Comparison of ENCODE assay signal across 11 mouse cellular contexts in the genomic region with DNA sequence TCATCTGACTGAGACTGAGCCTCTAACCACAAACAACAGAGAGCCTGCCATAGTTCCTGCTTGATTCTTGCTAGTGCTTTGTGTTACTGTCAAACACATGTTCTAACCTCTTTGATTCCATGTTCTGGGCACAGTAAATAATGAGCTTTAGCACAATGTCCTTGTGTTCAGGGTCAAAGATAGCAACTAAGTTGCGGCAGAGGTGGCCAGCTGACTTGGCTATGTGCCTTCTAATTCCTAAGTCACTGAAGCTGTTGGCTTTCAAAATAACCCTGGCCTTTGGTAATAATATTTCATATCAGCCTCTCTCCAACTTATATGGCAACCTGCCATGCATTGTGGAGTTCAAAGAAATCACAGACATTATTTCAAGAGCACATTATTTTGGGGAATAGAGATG.
DNase-seq lines count a peak whose midpoint lies in the region; ATAC-seq lines count a peak whose summit lies in the region.
"Had no signal": no experiment of that assay in that cellular context is flagged by ENCODE, and none has a peak within 500 bp of the region (broad histone marks: within the 10 kb centered on the region; RNA-seq: fewer than 3 reads in every experiment).

No protein-coding gene starts in this region.

- no peaks in the 10 kb centered on the region for H3K27me3 ChIP-seq in heart, embryonic 11.5 days (ENCODE audit: control insufficient read depth, insufficient read depth, low read length)
- no peaks in the 10 kb centered on the region for H3K27me3 ChIP-seq in hindbrain, embryonic 14.5 days (ENCODE audit: control insufficient read depth, insufficient read depth, low read length)
- H3K27me3 ChIP-seq: midbrain, embryonic 15.5 days had no signal

- DNase-seq in heart, adult 8-10 months (ENCODE audit: low spot score), result peak; percentile 48
- peak; percentile 87 for DNase-seq in Muller cell, postnatal 12 days (ENCODE audit: inconsistent ontology term)
- peak; percentile 74 to 79 for DNase-seq in adrenal gland, postnatal 36 days
- peak; percentile 37 for DNase-seq in kidney, adult 9 months
- no peak for DNase-seq in hindbrain, embryonic 14.5 days (ENCODE audit: low spot score)
- DNase-seq in right cerebral cortex, postnatal 36 days (ENCODE audit: low spot score in 2 of 2), result no peak
- DNase-seq: cerebellum, postnatal 36 days had no signal

- H3K36me3 ChIP-seq in heart, embryonic 11.5 days (ENCODE audit: control insufficient read depth, insufficient read depth, low read length), result no peaks in the 10 kb centered on the region
- no peaks in the 10 kb centered on the region for H3K36me3 ChIP-seq in hindbrain, embryonic 14.5 days (replicated peaks; ENCODE audit: control insufficient read depth, insufficient read depth)
- H3K36me3 ChIP-seq: midbrain, embryonic 15.5 days had no signal

- no peak overlapping the region for H3K27ac ChIP-seq in heart, embryonic 11.5 days (ENCODE audit: low read depth, low read length)
- no peak overlapping the region for H3K27ac ChIP-seq in hindbrain, embryonic 14.5 days
- H3K27ac ChIP-seq: midbrain, embryonic 15.5 days had no signal

- no peak overlapping the region for H3K9ac ChIP-seq in heart, embryonic 11.5 days (ENCODE audit: low read depth, low read length)
- no peak overlapping the region for H3K9ac ChIP-seq in hindbrain, embryonic 14.5 days
- H3K9ac ChIP-seq: midbrain, embryonic 15.5 days had no signal

- H3K4me3 ChIP-seq in heart, embryonic 11.5 days (ENCODE audit: low read depth, low read length), result no peak overlapping the region
- no peak overlapping the region for H3K4me3 ChIP-seq in hindbrain, embryonic 14.5 days (replicated peaks; ENCODE audit: low read length)
- H3K4me3 ChIP-seq: midbrain, embryonic 15.5 days had no signal

- H3K4me2 ChIP-seq in heart, embryonic 11.5 days, result no peak overlapping the region
- H3K4me2 ChIP-seq in hindbrain, embryonic 14.5 days (replicated peaks), result no peak overlapping the region
- H3K4me2 ChIP-seq: midbrain, embryonic 15.5 days had no signal

- no peaks in the 10 kb centered on the region for H3K4me1 ChIP-seq in heart, embryonic 11.5 days (ENCODE audit: control insufficient read depth, insufficient read depth, low read length)
- 0 out of 2 replicates have a peak, but pooled peaks cover 9% of the 10 kb centered on the region for H3K4me1 ChIP-seq in hindbrain, embryonic 14.5 days (replicated peaks; ENCODE audit: control insufficient read depth, insufficient read depth, low read length)

- no peaks in the 10 kb centered on the region for H3K9me3 ChIP-seq in heart, embryonic 11.5 days (replicated peaks; ENCODE audit: control insufficient read depth, low read length)
- no peaks in the 10 kb centered on the region for H3K9me3 ChIP-seq in hindbrain, embryonic 14.5 days (ENCODE audit: control insufficient read depth, low read length)
- H3K9me3 ChIP-seq: midbrain, embryonic 15.5 days had no signal

- 63% methylated on average over 1 of the region's 1 CpGs for WGBS in heart, embryonic 11.5 days (ENCODE audit: insufficient replicate concordance)
- WGBS in hindbrain, embryonic 14.5 days, result 39% methylated on average over 1 of the region's 1 CpGs

- no peak for ATAC-seq in heart, embryonic 11.5 days (replicated peaks; ENCODE audit: insufficient number of reproducible peaks, low FRiP score, low TSS enrichment)
- ATAC-seq in CD4-positive, CD25-positive, alpha-beta regulatory T cell, adult 4 months, result no peak
- no peak for ATAC-seq in hindbrain, embryonic 14.5 days (ENCODE audit: low FRiP score)
- ATAC-seq: midbrain, embryonic 15.5 days; Patski had no signal

Comparison
In these comparisons a context has a peak if more than half of its experiments do, and no peak if none do; other contexts are left out.
1. DNase-seq: peak in heart, adult 8-10 months (single experiment), Muller cell, postnatal 12 days (single experiment), adrenal gland, postnatal 36 days (2 of 2) and kidney, adult 9 months (single experiment); none in hindbrain, embryonic 14.5 days (single experiment) and right cerebral cortex, postnatal 36 days (0 of 2).